Mouse (Mus musculus) midbrain, embryonic 13.5 days (tissue): ENCODE results near the gene Ptpn3. TPM values are rescaled to one million over a fixed set of nuclear protein-coding genes. Genes with fewer than 3 reads are reported as not detected.
A peak's percentile ranks its signal among the peaks of the same experiment; 100 is the strongest.

Source experiments
- ATAC-seq: fragments of 200-750 bp; cut with Nextera tagmentation; 2 replicates; pipeline ENCODE4 v1.8.0; 2017; ENCODE audit warnings: mild to moderate bottlenecking, moderate TSS enrichment, moderate library complexity
- H3K27ac ChIP-seq: fragments of 300-500 bp; sonication (generic); 2 replicates; pipeline ENCODE4 v1.5.1; 2015; ENCODE audit warnings: inconsistent platforms, mild to moderate bottlenecking, moderate library complexity
- H3K27me3 ChIP-seq: fragments of 300-500 bp; sonication (generic); 2 replicates; pipeline ENCODE4 v1.6.1; 2015; ENCODE audit warnings: mild to moderate bottlenecking, inconsistent platforms
- H3K36me3 ChIP-seq: fragments of 300-500 bp; sonication (generic); 2 replicates; pipeline ENCODE4 v1.6.1; 2015; ENCODE audit warnings: mild to moderate bottlenecking, inconsistent platforms
- H3K4me1 ChIP-seq: fragments of 300-500 bp; sonication (generic); replicated peaks from 2 replicates; pipeline ENCODE4 v1.6.1; 2015; ENCODE audit warnings: inconsistent platforms
- H3K4me2 ChIP-seq: fragments of 300-500 bp; sonication (generic); replicated peaks from 2 replicates; pipeline ENCODE4 v1.6.1; 2015; ENCODE audit warnings: moderate library complexity, mild to moderate bottlenecking, inconsistent platforms
- H3K4me3 ChIP-seq: fragments of 300-500 bp; sonication (generic); replicated peaks from 2 replicates; pipeline ENCODE4 v1.5.1; 2015; ENCODE audit warnings: mild to moderate bottlenecking, inconsistent platforms
- H3K9ac ChIP-seq: fragments of 300-500 bp; sonication (generic); replicated peaks from 2 replicates; pipeline ENCODE4 v1.6.1; 2015; ENCODE audit warnings: mild to moderate bottlenecking, inconsistent platforms
- H3K9me3 ChIP-seq: fragments of 300-500 bp; sonication (generic); 2 replicates; pipeline ENCODE4 v1.6.1; 2016; ENCODE audit warnings: mild to moderate bottlenecking, inconsistent platforms
- WGBS: fragments of 180-500 bp; shearing (Covaris S2); methylation state at CpG from one replicate; pipeline ENCODE4 v1.1.7; 2015; 5-methylcytosine and 5-hydroxymethylcytosine counted together
- polyA plus RNA-seq: library from polyadenylated mRNA; unstranded; fragments of >200 nt; fragmentation: Nextera tagmentation; extraction: Ambion mirVana; gene quantifications from 2 replicates; pipeline ENCODE4 v1.2.1, GENCODE M21; 2015

Gene Ptpn3
- polyA plus RNA-seq, 1 experiment from 2014 or later, result 1.5 TPM

- no peaks in the 10 kb centered on the region for H3K9me3 ChIP-seq
- no peak overlapping the region for H3K4me2 ChIP-seq
- H3K4me3 ChIP-seq, result no peak overlapping the region
- H3K27ac ChIP-seq, result no peak overlapping the region
- H3K4me1 ChIP-seq, result peaks cover 13% of the 10 kb centered on the region; the same call in 1 of the 2 replicates
- no peak for ATAC-seq
- no peaks in the 10 kb centered on the region for H3K36me3 ChIP-seq
- H3K27me3 ChIP-seq, result no peaks in the 10 kb centered on the region
- WGBS, result 86% methylated on average over 7 of the region's 7 CpGs
- no peak overlapping the region for H3K9ac ChIP-seq
These were observed 141.1 kb downstream of the Ptpn3 start for GRCm38 (mm10) chr4:57160571-57160970.

GRCm38 (mm10) chr4:57156549-57157169 is 145.0 kb downstream of the Ptpn3 start:
- H3K27ac ChIP-seq, result no peak overlapping the region
- H3K36me3 ChIP-seq, result no peaks in the 10 kb centered on the region
- H3K4me2 ChIP-seq, result no peak overlapping the region
- H3K4me1 ChIP-seq, result peaks cover 10% of the 10 kb centered on the region
- H3K9me3 ChIP-seq, result no peaks in the 10 kb centered on the region
- 80% methylated on average over 8 of the region's 8 CpGs for whole genome bisulfite sequencing
- H3K27me3 ChIP-seq, result no peaks in the 10 kb centered on the region
- H3K9ac ChIP-seq, result no peak overlapping the region
- H3K4me3 ChIP-seq, result no peak overlapping the region
- no peak for ATAC-seq

- Histone ChIP-seq H3K9ac (no peak overlapping the region), H3K27me3 (0 out of 2 replicates have a peak, but pooled peaks cover 3% of the 10 kb centered on the region), H3K4me3 (no peak overlapping the region), H3K27ac (no peak overlapping the region), H3K4me1 (peaks cover 10% of the 10 kb centered on the region), H3K4me2 (peak overlapping the region; percentile 23), H3K9me3 (no peaks in the 10 kb centered on the region), H3K36me3 (no peaks in the 10 kb centered on the region)
- 52% methylated on average over 8 of the region's 8 CpGs for WGBS
- ATAC-seq, result peak; percentile 67
These were observed 147.8 kb downstream of the Ptpn3 start for GRCm38 (mm10) chr4:57153838-57154237.

GRCm38 (mm10) chr4:57153068-57153835 is 148.4 kb downstream of the Ptpn3 start:
- peak; percentile 84 for ATAC-seq
- Histone ChIP-seq H3K4me3 (no peak overlapping the region), H3K27ac (no peak overlapping the region), H3K27me3 (0 out of 2 replicates have a peak, but pooled peaks cover 3% of the 10 kb centered on the region), H3K9me3 (no peaks in the 10 kb centered on the region), H3K4me1 (peaks cover 10% of the 10 kb centered on the region), H3K4me2 (peak overlapping the region; percentile 23), H3K9ac (no peak overlapping the region), H3K36me3 (no peaks in the 10 kb centered on the region)
- 9% methylated on average over 9 of the region's 9 CpGs for WGBS

- 63% methylated on average over 3 of the region's 3 CpGs for WGBS
- no peaks in the 10 kb centered on the region for H3K36me3 ChIP-seq
- no peak overlapping the region for H3K4me2 ChIP-seq
- ATAC-seq, result no peak
- H3K27ac ChIP-seq, result no peak overlapping the region
- peaks cover 21% of the 10 kb centered on the region for H3K27me3 ChIP-seq
- no peak overlapping the region for H3K4me3 ChIP-seq
- no peak overlapping the region for H3K9ac ChIP-seq
- H3K4me1 ChIP-seq, result peaks cover 2% of the 10 kb centered on the region
- H3K9me3 ChIP-seq, result no peaks in the 10 kb centered on the region
These were observed 153.5 kb downstream of the Ptpn3 start for GRCm38 (mm10) chr4:57148182-57148581.

GRCm38 (mm10) chr4:57143026-57143937 is 158.4 kb downstream of the Ptpn3 start, which contains the start of gene Epb41l4b:
Gene Epb41l4b (minus strand): TSS chr4:57143437.
- Histone ChIP-seq H3K4me2 (peak within 1 kb of the TSS; percentile 76), H3K36me3 (no peaks in the 10 kb centered on the region), H3K9ac (peak within 1 kb of the TSS; percentile 80), H3K4me3 (peak within 1 kb of the TSS; percentile 67), H3K27ac (peak within 1 kb of the TSS; percentile 75), H3K27me3 (peaks cover 57% of the 10 kb centered on the region), H3K9me3 (no peaks in the 10 kb centered on the region), H3K4me1 (peaks cover 25% of the 10 kb centered on the region)
- under 1% methylated on average over 82 of the region's 142 CpGs for WGBS
- ATAC-seq, result peak; percentile 90

- H3K36me3 ChIP-seq, result no peaks in the 10 kb centered on the region
- peak; percentile 53 for ATAC-seq
- H3K27ac ChIP-seq, result 0 out of 2 replicates have a peak overlapping the region, but pooled peaks have one; percentile 75
- peaks cover 25% of the 10 kb centered on the region for H3K4me1 ChIP-seq
- WGBS, result 1% methylated on average over 28 of the region's 43 CpGs
- peak overlapping the region; percentile 80 for H3K9ac ChIP-seq
- H3K4me2 ChIP-seq, result peak overlapping the region; percentile 76
- peak overlapping the region; percentile 67 for H3K4me3 ChIP-seq
- no peaks in the 10 kb centered on the region for H3K9me3 ChIP-seq
- peaks cover 57% of the 10 kb centered on the region for H3K27me3 ChIP-seq
These were observed 159.1 kb downstream of the Ptpn3 start for GRCm38 (mm10) chr4:57142374-57143025.

GRCm38 (mm10) chr4:57141908-57142361 is 159.7 kb downstream of the Ptpn3 start:
- no peaks in the 10 kb centered on the region for H3K36me3 ChIP-seq
- WGBS, result 3% methylated on average over 26 of the region's 26 CpGs
- ATAC-seq, result peak; percentile 25
- H3K27me3 ChIP-seq, result peaks cover 57% of the 10 kb centered on the region
- no peak overlapping the region for H3K27ac ChIP-seq
- H3K4me2 ChIP-seq, result peak overlapping the region; percentile 76
- peak overlapping the region; percentile 80; the same call in 1 of the 2 replicates for H3K9ac ChIP-seq
- H3K4me1 ChIP-seq, result peaks cover 25% of the 10 kb centered on the region
- H3K9me3 ChIP-seq, result no peaks in the 10 kb centered on the region
- H3K4me3 ChIP-seq, result peak overlapping the region; percentile 67

- Histone ChIP-seq H3K4me1 (peaks cover 25% of the 10 kb centered on the region), H3K9ac (0 out of 2 replicates have a peak overlapping the region, but pooled peaks have one; percentile 80), H3K9me3 (no peaks in the 10 kb centered on the region), H3K4me3 (peak overlapping the region; percentile 67), H3K27ac (no peak overlapping the region), H3K27me3 (peaks cover 57% of the 10 kb centered on the region), H3K36me3 (no peaks in the 10 kb centered on the region), H3K4me2 (peak overlapping the region; percentile 76)
- WGBS, result 22% methylated on average over 15 of the region's 15 CpGs
- ATAC-seq, result no peak
These were observed 160.5 kb downstream of the Ptpn3 start for GRCm38 (mm10) chr4:57140992-57141717.
